Mouse (Mus musculus) erythroblast, embryonic 14.5 days (primary cell): ENCODE measurements at regions not wholly inside any gene's neighbourhood (a gene's known extent, or its start where the extent isn't known, plus 50 kb on each side); places are given as distances from the start of the nearest gene placed in this dataset.

Source experiments
- H3K27me3 ChIP-seq: 2 replicates; pipeline ENCODE4 v1.6.1; 2012; ENCODE audit warnings: inconsistent platforms; ENCODE audit not compliant: control insufficient read depth
- H3K36me3 ChIP-seq: 2 replicates; pipeline ENCODE4 v1.6.1; 2012; ENCODE audit warnings: mild to moderate bottlenecking, inconsistent platforms; ENCODE audit not compliant: control insufficient read depth
- H3K4me1 ChIP-seq: 2 replicates; pipeline ENCODE4 v1.6.1; 2012; ENCODE audit warnings: inconsistent platforms; ENCODE audit not compliant: control insufficient read depth
- H3K4me3 ChIP-seq: replicated peaks from 2 replicates; pipeline ENCODE3; 2012; ENCODE audit warnings: moderate library complexity, mild to moderate bottlenecking, inconsistent platforms
- H3K9me3 ChIP-seq: 2 replicates; pipeline ENCODE4 v1.6.1; 2012; ENCODE audit warnings: low read length, inconsistent platforms, mixed read lengths; ENCODE audit not compliant: control insufficient read depth
- GATA1 ChIP-seq: IDR thresholded peaks from 2 replicates; pipeline ENCODE4 v1.6.1; 2012; ENCODE audit warnings: low read length, inconsistent platforms, mixed read lengths
- TAL1 ChIP-seq: IDR thresholded peaks from 3 replicates; pipeline ENCODE4 v1.6.1; 2012; ENCODE audit warnings: low read length, inconsistent platforms, mixed read lengths

- TF ChIP-seq GATA1 = no peak
- no peak for TF ChIP-seq TAL1
- Histone ChIP-seq H3K4me1 (no peaks in the 10 kb centered on the region), H3K27me3 (no peaks in the 10 kb centered on the region), H3K4me3 (no peak overlapping the region), H3K36me3 (no peaks in the 10 kb centered on the region), H3K9me3 (no peaks in the 10 kb centered on the region)
Observed at GRCm38 (mm10) chr6:51289067-51289725, 143.3 kb upstream of the Nfe2l3 start.

GRCm38 (mm10) chr6:51300694-51301417 is 131.6 kb upstream of the Nfe2l3 start:
- Histone ChIP-seq H3K27me3 (no peaks in the 10 kb centered on the region), H3K9me3 (no peaks in the 10 kb centered on the region; the same call in 1 of the 2 replicates), H3K4me3 (no peak overlapping the region), H3K36me3 (no peaks in the 10 kb centered on the region), H3K4me1 (peaks cover 8% of the 10 kb centered on the region)
- TF ChIP-seq GATA1 = no peak
- no peak for TF ChIP-seq TAL1

GRCm38 (mm10) chr6:51301831-51302230 is 130.6 kb upstream of the Nfe2l3 start:
- Histone ChIP-seq H3K4me1 (peaks cover 8% of the 10 kb centered on the region), H3K4me3 (no peak overlapping the region), H3K36me3 (no peaks in the 10 kb centered on the region)

GRCm38 (mm10) chr6:51302240-51302639 is 130.2 kb upstream of the Nfe2l3 start:
- TF ChIP-seq TAL1 (no peak), GATA1 (no peak)
- Histone ChIP-seq H3K36me3 (no peaks in the 10 kb centered on the region), H3K4me3 (no peak overlapping the region), H3K27me3 (no peaks in the 10 kb centered on the region), H3K4me1 (peaks cover 8% of the 10 kb centered on the region), H3K9me3 (no peaks in the 10 kb centered on the region; the same call in 1 of the 2 replicates)

More at GRCm38 (mm10) chr6:51301831-51302230, 130.6 kb upstream of the Nfe2l3 start:
- Histone ChIP-seq H3K27me3 (no peaks in the 10 kb centered on the region), H3K9me3 (no peaks in the 10 kb centered on the region; the same call in 1 of the 2 replicates)
- no peak for TF ChIP-seq GATA1
- TF ChIP-seq TAL1 = no peak

- Histone ChIP-seq H3K27me3 (no peaks in the 10 kb centered on the region), H3K36me3 (no peaks in the 10 kb centered on the region), H3K9me3 (no peaks in the 10 kb centered on the region), H3K4me1 (no peaks in the 10 kb centered on the region), H3K4me3 (no peak overlapping the region)
- TF ChIP-seq TAL1 (no peak), GATA1 (no peak)
Observed at GRCm38 (mm10) chr6:51318341-51318740, 114.1 kb upstream of the Nfe2l3 start.

- Histone ChIP-seq H3K4me1 (no peaks in the 10 kb centered on the region), H3K9me3 (no peaks in the 10 kb centered on the region), H3K4me3 (no peak overlapping the region), H3K27me3 (no peaks in the 10 kb centered on the region), H3K36me3 (no peaks in the 10 kb centered on the region)
- TF ChIP-seq GATA1 (no peak), TAL1 (no peak)
Observed at GRCm38 (mm10) chr6:51320019-51320418, 112.5 kb upstream of the Nfe2l3 start.

- no peaks in the 10 kb centered on the region for H3K9me3 ChIP-seq
- no peaks in the 10 kb centered on the region for H3K4me1 ChIP-seq
Observed at GRCm38 (mm10) chr6:51320676-51321419, 111.6 kb upstream of the Nfe2l3 start.

GRCm38 (mm10) chr6:51326103-51326829 is 106.2 kb upstream of the Nfe2l3 start:
- no peak overlapping the region for H3K4me3 ChIP-seq
- H3K27me3 ChIP-seq = no peaks in the 10 kb centered on the region
- H3K36me3 ChIP-seq = no peaks in the 10 kb centered on the region
- H3K4me1 ChIP-seq = no peaks in the 10 kb centered on the region
- no peak for TF ChIP-seq GATA1
- TF ChIP-seq TAL1 = no peak
- H3K9me3 ChIP-seq = no peaks in the 10 kb centered on the region

More at GRCm38 (mm10) chr6:51320676-51321419, 111.6 kb upstream of the Nfe2l3 start:
- Histone ChIP-seq H3K27me3 (no peaks in the 10 kb centered on the region), H3K36me3 (no peaks in the 10 kb centered on the region), H3K4me3 (no peak overlapping the region)
- no peak for TF ChIP-seq TAL1
- TF ChIP-seq GATA1 = no peak
